Mouse (Mus musculus) forelimb bud, embryonic 11.5 days (tissue): ENCODE data around the gene Tas2r121.
"Not testable (repeated sequence)": the region's sequence is repeated elsewhere in the genome, so short reads cannot be mapped to it uniquely, and the experiment has no call there.

ENCODE experiments used
- DNase-seq: peaks from one replicate; pipeline ENCODE4 v3.0.0-alpha.2; 2012; ENCODE audit warnings: low read depth, low spot score

Gene Tas2r121

GRCm38 (mm10) chr6:132700907-132701306, at the start of gene Tas2r121:
Tas2r121 (minus strand) TSS chr6:132701007.
- no peak for DNase-seq

DNA sequence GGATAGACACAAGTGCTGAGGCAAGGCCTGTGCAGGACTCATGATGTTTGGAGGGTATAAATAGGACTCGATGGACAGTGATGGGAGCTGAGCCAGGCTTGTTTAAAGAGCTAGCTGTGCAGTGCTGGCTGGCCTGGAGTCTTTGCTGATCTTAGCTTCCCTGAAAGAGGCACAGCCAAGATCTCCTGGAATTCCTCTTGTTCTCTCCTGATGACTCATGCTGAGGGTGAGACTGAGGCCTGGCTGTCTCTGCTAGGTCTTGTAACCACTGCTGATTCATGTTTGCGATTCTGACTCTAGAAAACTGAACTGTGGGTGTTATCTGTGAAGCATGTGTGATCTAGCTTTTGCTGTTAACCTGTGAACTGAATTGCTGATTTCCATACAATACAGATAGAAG, 49.4 kb upstream of the Tas2r121 start:
- no peak for DNase-seq

DNA sequence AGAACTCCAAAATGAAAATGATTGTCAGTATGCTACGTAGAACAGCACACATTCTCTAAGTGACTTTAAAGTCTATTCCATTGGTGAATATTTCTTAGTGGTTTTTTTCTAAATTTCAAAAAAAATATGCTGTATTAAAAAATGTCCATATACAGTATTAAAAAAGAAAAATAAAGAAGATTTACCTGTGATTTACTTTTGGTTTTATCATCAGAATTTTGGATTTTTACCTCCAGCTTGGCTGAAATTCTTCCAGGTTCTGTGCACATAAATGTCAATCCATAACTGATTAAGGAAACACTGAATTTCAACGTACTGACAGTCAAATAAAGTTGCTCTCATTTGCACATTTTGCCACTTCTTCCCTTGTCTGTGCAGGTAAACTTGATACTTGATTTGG, 37.1 kb upstream of the Tas2r121 start, which contains the start of gene Tas2r115:
Gene Tas2r115 (minus strand): TSS at position 101 of the 400 bp plus-strand sequence.
- no peak for DNase-seq

GRCm38 (mm10) chr6:132711828-132712227, 11.0 kb upstream of the Tas2r121 start, which contains the start of gene Tas2r122:
Tas2r122 (minus strand) TSS chr6:132711928.
- no peak for DNase-seq

DNA sequence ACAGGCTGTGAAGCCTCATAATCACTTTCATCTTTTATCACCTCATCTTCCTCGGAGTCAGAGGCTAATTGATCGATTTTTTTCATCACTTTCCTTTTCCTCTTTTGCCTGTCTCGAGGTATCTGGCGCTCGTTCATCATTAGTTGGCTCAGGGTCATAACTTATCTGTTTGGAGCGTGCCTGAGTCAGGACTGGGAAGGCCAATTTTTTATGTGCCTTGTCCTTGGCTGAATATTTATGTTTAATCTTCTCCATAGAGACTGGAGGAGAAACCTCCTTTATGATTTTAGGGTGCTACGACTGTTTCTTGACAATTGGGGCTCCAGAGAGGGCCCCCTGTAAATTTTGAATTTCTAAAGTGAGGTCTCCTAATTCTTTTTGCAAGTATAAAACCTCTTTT, 9.2 kb downstream of the Tas2r121 start:
- not testable (repeated sequence) for DNase-seq

- DNase-seq, result no peak
Measured at GRCm38 (mm10) chr6:132656653-132657052, 44.2 kb downstream of the Tas2r121 start, which contains the start of gene Tas2r120. Tas2r120 (plus strand) TSS chr6:132656953.

DNA sequence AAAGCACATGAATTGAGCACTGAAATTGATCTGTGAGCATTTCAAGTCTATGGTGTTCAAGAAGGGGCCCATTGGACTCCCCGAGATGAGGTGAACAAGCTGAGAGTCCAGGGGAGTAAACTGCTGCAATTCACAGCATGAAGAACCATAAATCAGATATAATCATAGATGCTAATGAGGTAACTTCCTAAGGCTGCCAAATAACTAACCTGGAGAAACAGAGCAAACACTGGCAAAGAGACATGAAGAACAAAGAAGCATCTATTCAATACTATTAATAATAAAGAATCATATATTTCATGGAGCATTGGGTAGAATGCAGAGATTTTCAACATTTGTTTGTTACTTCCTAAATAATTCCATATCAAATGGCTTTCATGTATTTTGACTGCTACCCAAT, 49.4 kb downstream of the Tas2r121 start, which contains the start of gene A630073D07Rik:
Gene A630073D07Rik (minus strand): TSS at position 101 of the 400 bp plus-strand sequence.
- DNase-seq, result no peak
